Comparison of ENCODE assay signal across 12 mouse cellular contexts in genomic region chr6:101251916-101252603, GRCm38 (mm10).
DNase-seq lines count a peak whose midpoint lies in the region; ATAC-seq lines count a peak whose summit lies in the region.
"Had no signal": no experiment of that assay in that cellular context is flagged by ENCODE, and none has a peak within 500 bp of the region (broad histone marks: within the 10 kb centered on the region; RNA-seq: fewer than 3 reads in every experiment).

No protein-coding gene starts in this region.

- H3K4me3 ChIP-seq in hindbrain, embryonic 16.5 days (ENCODE audit: low read length): no peak overlapping the region
- H3K4me3 ChIP-seq in hindbrain, embryonic 11.5 days (ENCODE audit: low read depth, low read length): no peak overlapping the region
- H3K4me3 ChIP-seq: stomach, embryonic 15.5 days had no signal

- peak overlapping the region; percentile 36; the same call in 1 of the 2 replicates for H3K9ac ChIP-seq in hindbrain, embryonic 16.5 days (ENCODE audit: low read depth, low read length)
- no peak overlapping the region for H3K9ac ChIP-seq in hindbrain, embryonic 11.5 days (ENCODE audit: low read depth, low read length)
- H3K9ac ChIP-seq: stomach, embryonic 15.5 days had no signal

- no peak overlapping the region; the same call in 1 of the 2 replicates for H3K4me2 ChIP-seq in hindbrain, embryonic 16.5 days (ENCODE audit: low read length)
- H3K4me2 ChIP-seq in hindbrain, embryonic 11.5 days (replicated peaks; ENCODE audit: low read depth, low read length): no peak overlapping the region
- H3K4me2 ChIP-seq: heart, embryonic 11.5 days; stomach, embryonic 15.5 days had no signal

- no peak for ATAC-seq in hindbrain, embryonic 16.5 days
- no peak for ATAC-seq in hindbrain, embryonic 11.5 days (ENCODE audit: low FRiP score)

- peaks cover 16% of the 10 kb centered on the region for H3K4me1 ChIP-seq in hindbrain, embryonic 16.5 days (ENCODE audit: control insufficient read depth, insufficient read depth, low read depth, low read length)
- peaks cover 15% of the 10 kb centered on the region for H3K4me1 ChIP-seq in hindbrain, embryonic 11.5 days (replicated peaks; ENCODE audit: control insufficient read depth, insufficient read depth, low read length)

- H3K36me3 ChIP-seq in hindbrain, embryonic 16.5 days (ENCODE audit: control insufficient read depth, insufficient read depth, low read length): no peaks in the 10 kb centered on the region
- H3K36me3 ChIP-seq in hindbrain, embryonic 11.5 days (ENCODE audit: control insufficient read depth, insufficient read depth, low read length): no peaks in the 10 kb centered on the region
- H3K36me3 ChIP-seq: stomach, embryonic 15.5 days had no signal

- H3K27ac ChIP-seq in hindbrain, embryonic 16.5 days (ENCODE audit: low read depth, low read length): no peak overlapping the region; the same call in 1 of the 2 replicates
- H3K27ac ChIP-seq in hindbrain, embryonic 11.5 days (ENCODE audit: low read depth, low read length): no peak overlapping the region
- H3K27ac ChIP-seq: stomach, embryonic 15.5 days had no signal

- H3K9me3 ChIP-seq in hindbrain, embryonic 16.5 days (ENCODE audit: control insufficient read depth, low read length): no peaks in the 10 kb centered on the region
- H3K9me3 ChIP-seq in hindbrain, embryonic 11.5 days (ENCODE audit: control insufficient read depth, low read length): no peaks in the 10 kb centered on the region
- H3K9me3 ChIP-seq: stomach, embryonic 15.5 days had no signal

- no peak for DNase-seq in hindbrain, embryonic 11.5 days (ENCODE audit: low spot score)
- DNase-seq in right cerebral cortex, adult 18-20 months: peak; percentile 81
- no peak for DNase-seq in right cerebral cortex, postnatal 14 days
- peak; percentile 57 to 62 for DNase-seq in left cerebral cortex, adult 9 months (ENCODE audit: low spot score in 2 of 2)
- no peak for DNase-seq in urinary bladder, postnatal 36 days (ENCODE audit: low spot score in 2 of 2)
- DNase-seq in natural killer cell, adult 2 months (ENCODE audit: low spot score in 2 of 2): no peak
- DNase-seq in adrenal gland, postnatal 14 days: no peak
- DNase-seq: cerebellum, postnatal 36 days; kidney, adult 2 months had no signal

- 0 out of 2 replicates have a peak, but pooled peaks cover 2% of the 10 kb centered on the region for H3K27me3 ChIP-seq in hindbrain, embryonic 16.5 days (replicated peaks; ENCODE audit: control insufficient read depth, insufficient read depth, low read length)
- H3K27me3 ChIP-seq in hindbrain, embryonic 11.5 days (ENCODE audit: control insufficient read depth, insufficient read depth, low read length): no peaks in the 10 kb centered on the region
- H3K27me3 ChIP-seq: stomach, embryonic 15.5 days had no signal

- WGBS in hindbrain, embryonic 16.5 days: 26% methylated on average over 12 of the region's 12 CpGs
- 35% methylated on average over 12 of the region's 12 CpGs for WGBS in hindbrain, embryonic 11.5 days

Comparison
In these comparisons a context has a peak if more than half of its experiments do, and no peak if none do; other contexts are left out.
1. DNase-seq: peak in right cerebral cortex, adult 18-20 months (single experiment) and left cerebral cortex, adult 9 months (2 of 2); none in hindbrain, embryonic 11.5 days (single experiment), right cerebral cortex, postnatal 14 days (single experiment), urinary bladder, postnatal 36 days (0 of 2), natural killer cell, adult 2 months (0 of 2) and adrenal gland, postnatal 14 days (single experiment).